ENCODE assay signal across 9 mouse cellular contexts in the genomic region with DNA sequence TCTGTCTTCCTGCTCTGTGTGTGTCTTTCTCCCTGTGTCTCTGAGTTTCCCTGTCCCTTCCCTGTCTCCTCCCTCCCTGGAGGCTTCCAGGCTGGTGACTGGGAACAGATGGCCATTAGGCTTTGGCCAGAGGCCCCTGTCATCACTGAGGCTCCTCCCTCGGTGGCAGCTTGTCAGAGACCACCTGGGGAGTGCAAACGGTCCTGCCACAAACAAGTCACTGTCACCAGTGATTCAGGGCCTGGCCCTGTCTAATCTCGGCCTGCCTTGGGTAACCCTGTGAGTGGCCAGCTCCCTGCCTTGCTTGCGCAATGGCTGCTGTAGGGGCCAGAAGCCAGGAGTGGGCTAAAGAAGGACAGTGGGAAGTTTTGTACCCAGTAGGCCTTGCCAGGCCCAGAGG. TPM values are rescaled to one million over a fixed set of nuclear protein-coding genes. Genes with fewer than 3 reads are reported as not detected.
A peak's percentile ranks its signal among the peaks of the same experiment; 100 is the strongest.
DNase-seq lines count a peak whose midpoint lies in the region; ATAC-seq and TF ChIP-seq lines count a peak whose summit lies in the region.
"Had no signal": no experiment of that assay in that cellular context is flagged by ENCODE, and none has a peak within 500 bp of the region (broad histone marks: within the 10 kb centered on the region; RNA-seq: fewer than 3 reads in every experiment).

No protein-coding gene starts in this region.

- no peaks in the 10 kb centered on the region for H3K27me3 ChIP-seq in lung, embryonic 14.5 days (ENCODE audit: insufficient read depth, low read length)
- H3K27me3 ChIP-seq in midbrain, embryonic 14.5 days (ENCODE audit: control insufficient read depth, insufficient read depth, low read length): no peaks in the 10 kb centered on the region
- peaks cover 11% of the 10 kb centered on the region for H3K27me3 ChIP-seq in liver, embryonic 12.5 days (replicated peaks)

- no peak overlapping the region for H3K4me3 ChIP-seq in lung, embryonic 14.5 days (ENCODE audit: low read depth, low read length)
- no peak overlapping the region for H3K4me3 ChIP-seq in lung, adult 2 months (replicated peaks; ENCODE audit: extremely low read depth, low read depth, low read length)
- no peak overlapping the region for H3K4me3 ChIP-seq in midbrain, embryonic 14.5 days (replicated peaks; ENCODE audit: low read depth, low read length)
- H3K4me3 ChIP-seq in liver, embryonic 12.5 days: no peak overlapping the region

- H3K36me3 ChIP-seq in lung, embryonic 14.5 days (ENCODE audit: insufficient read depth): no peaks in the 10 kb centered on the region
- no peaks in the 10 kb centered on the region for H3K36me3 ChIP-seq in midbrain, embryonic 14.5 days (ENCODE audit: control insufficient read depth, insufficient read depth, low read length)
- H3K36me3 ChIP-seq in liver, embryonic 12.5 days: no peaks in the 10 kb centered on the region

- H3K9me3 ChIP-seq in lung, embryonic 14.5 days (ENCODE audit: low read depth, low read length): no peaks in the 10 kb centered on the region
- no peaks in the 10 kb centered on the region for H3K9me3 ChIP-seq in midbrain, embryonic 14.5 days (ENCODE audit: control insufficient read depth, low read length)
- H3K9me3 ChIP-seq in liver, embryonic 12.5 days (replicated peaks): no peaks in the 10 kb centered on the region; the same call in 1 of the 2 replicates

- 32% methylated on average over 4 of the region's 4 CpGs for WGBS in lung, embryonic 14.5 days
- WGBS in lung, adult 2 months: 25% methylated on average over 4 of the region's 4 CpGs
- WGBS in midbrain, embryonic 14.5 days: 39% methylated on average over 4 of the region's 4 CpGs
- WGBS in liver, embryonic 12.5 days (ENCODE audit: insufficient replicate concordance): 31% methylated on average over 4 of the region's 4 CpGs

- H3K4me1 ChIP-seq in lung, embryonic 14.5 days (ENCODE audit: insufficient read depth): no peaks in the 10 kb centered on the region
- H3K4me1 ChIP-seq in lung, adult 2 months (ENCODE audit: control insufficient read depth, insufficient read depth, low read length): no peaks in the 10 kb centered on the region
- no peaks in the 10 kb centered on the region for H3K4me1 ChIP-seq in midbrain, embryonic 14.5 days (ENCODE audit: control insufficient read depth, insufficient read depth, low read length)
- H3K4me1 ChIP-seq in liver, embryonic 12.5 days: no peaks in the 10 kb centered on the region

- H3K9ac ChIP-seq in lung, embryonic 14.5 days: no peak overlapping the region
- H3K9ac ChIP-seq in midbrain, embryonic 14.5 days (replicated peaks; ENCODE audit: low read length): no peak overlapping the region
- H3K9ac ChIP-seq in liver, embryonic 12.5 days: no peak overlapping the region

- no peak for TF ChIP-seq CTCF in lung, embryonic 14.5 days (IDR thresholded peaks at IDR 0.05; ENCODE audit: low read depth)
- no peak for TF ChIP-seq CTCF in lung, adult 2 months (IDR thresholded peaks at IDR 0.05; ENCODE audit: insufficient read depth, low read length)

- intact Hi-C loops in heart, postnatal 10 days (cut with DNase I): no loop called here

- TF ChIP-seq POLR2A in lung, adult 2 months (IDR thresholded peaks at IDR 0.05; ENCODE audit: borderline replicate concordance, extremely low read depth, low read depth, low read length): no peak

- peak; percentile 64; the same call in 1 of the 2 replicates for ATAC-seq in lung, embryonic 14.5 days (ENCODE audit: insufficient read depth)
- no peak for ATAC-seq in midbrain, embryonic 14.5 days (ENCODE audit: low FRiP score, low TSS enrichment)
- no peak for ATAC-seq in CD4-positive, CD25-positive, alpha-beta regulatory T cell, adult 4 months
- ATAC-seq in liver, embryonic 12.5 days: no peak

- no peak overlapping the region for H3K4me2 ChIP-seq in lung, embryonic 14.5 days
- no peak overlapping the region for H3K4me2 ChIP-seq in midbrain, embryonic 14.5 days (ENCODE audit: low read length)
- no peak overlapping the region for H3K4me2 ChIP-seq in liver, embryonic 12.5 days

- H3K27ac ChIP-seq in lung, embryonic 14.5 days (ENCODE audit: low read depth): no peak overlapping the region
- no peak overlapping the region for H3K27ac ChIP-seq in midbrain, embryonic 14.5 days (replicated peaks; ENCODE audit: low read depth, low read length)
- H3K27ac ChIP-seq in liver, embryonic 12.5 days: no peak overlapping the region

- DNase-seq in lung, embryonic 14.5 days: peak; percentile 47
- DNase-seq in lung, adult 2 months: no peak
- DNase-seq in cerebellum, adult 18-20 months: peak; percentile 91
- peak; percentile 24 to 50 for DNase-seq in heart, postnatal 10 days
- peak; percentile 22 for DNase-seq in midbrain, embryonic 14.5 days
- no peak for DNase-seq in ovary, postnatal 14 days (ENCODE audit: low spot score)

RNA-seq across cellular contexts. Expression of a gene that starts 12.5 kb away (rescaled TPM):
- 0.30 and 0.32 TPM in 2 replicates for polyA plus RNA-seq in lung, embryonic 14.5 days (2014; fragmentation: Nextera tagmentation; extraction: Ambion mirVana)
- polyA plus RNA-seq in lung, adult 2 months (2012; rRNA removed): 1.9 and 2.9 TPM in 2 replicates
- total RNA-seq in heart, postnatal 10 days (2021): 10 to 100 TPM; 17.9 to 28.8 TPM
- polyA plus RNA-seq in midbrain, embryonic 14.5 days (2014; fragmentation: Nextera tagmentation; extraction: Ambion mirVana): 0.54 and 0.72 TPM in 2 replicates
- under 1 TPM; 0.31 to 0.46 TPM for polyA plus RNA-seq in CD4-positive, CD25-positive, alpha-beta regulatory T cell, adult 4 months (2017; shearing (Covaris generic))
- polyA plus RNA-seq in liver, embryonic 12.5 days (2016; fragmentation: Nextera tagmentation; extraction: Ambion mirVana): not detected in 2 replicates
- total RNA-seq: monocyte, adult 5-6 weeks had no signal

Comparison
In these comparisons a context has a peak if more than half of its experiments do, and no peak if none do; other contexts are left out.
1. DNase-seq: peak in lung, embryonic 14.5 days (single experiment), cerebellum, adult 18-20 months (2 of 2), heart, postnatal 10 days (2 of 2) and midbrain, embryonic 14.5 days (single experiment); none in lung, adult 2 months (single experiment) and ovary, postnatal 14 days (single experiment).